Mouse (Mus musculus): ENCODE data around the gene Tut7.

GRCm38 (mm10) chr13:59814109-59814591, 8.8 kb downstream of the Tut7 start:
- TF ChIP-seq POLR2A (IDR thresholded peaks at IDR 0.05; ENCODE audit: insufficient read depth, low read length) (no peak), EP300 (IDR thresholded peaks at IDR 0.05; ENCODE audit: insufficient read depth, low read depth, low read length) (no peak)
